Mouse (Mus musculus) lung, postnatal 36 days (tissue): ENCODE measurements around the gene Mrln.

Experiments
- DNase-seq: peaks from one replicate; pipeline ENCODE4 v3.0.0; 2022; ENCODE audit warnings: mixed read lengths

The Mrln gene

GRCm38 (mm10) chr10:70204505-70205399 is at the start of gene Mrln:
Gene Mrln (plus strand): TSS chr10:70204664.
- DNase-seq, result no peak

DNA sequence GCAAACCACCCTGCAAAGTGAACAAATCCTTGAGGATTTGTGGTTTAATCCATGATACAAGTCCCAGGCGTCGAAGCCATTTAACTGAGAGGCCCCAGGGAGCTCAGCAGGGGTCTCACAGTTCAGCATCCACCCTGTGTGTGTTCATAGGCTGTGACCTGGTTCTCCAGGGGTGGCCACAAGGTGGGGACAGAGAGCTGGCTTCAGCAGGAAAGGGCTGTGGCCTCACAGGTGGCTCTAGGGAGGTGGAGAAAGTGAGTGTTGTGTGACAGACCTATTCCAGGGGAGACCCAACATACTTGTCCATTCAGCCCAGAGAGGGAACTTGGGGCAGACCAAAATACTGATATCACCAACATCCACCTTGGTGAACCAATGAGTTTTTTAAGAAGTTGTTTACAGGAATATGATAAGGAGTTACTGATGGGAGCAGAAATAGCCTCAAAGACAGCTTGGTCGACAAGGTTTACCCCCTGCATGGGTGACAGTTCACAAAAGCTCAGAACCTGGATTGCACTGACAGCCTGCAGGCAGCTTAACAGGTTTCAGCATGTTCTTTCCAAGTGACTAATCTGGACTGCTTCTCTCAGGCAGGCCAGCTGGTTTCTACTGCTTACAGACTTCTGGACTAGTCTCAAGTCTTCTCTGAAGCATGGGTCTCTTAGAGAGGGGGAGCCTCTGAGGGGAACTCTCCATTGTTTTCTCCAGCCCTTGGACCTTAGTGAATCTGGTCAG is 47.9 kb upstream of the Mrln start:
- peak; percentile 50 for DNase-seq

DNA sequence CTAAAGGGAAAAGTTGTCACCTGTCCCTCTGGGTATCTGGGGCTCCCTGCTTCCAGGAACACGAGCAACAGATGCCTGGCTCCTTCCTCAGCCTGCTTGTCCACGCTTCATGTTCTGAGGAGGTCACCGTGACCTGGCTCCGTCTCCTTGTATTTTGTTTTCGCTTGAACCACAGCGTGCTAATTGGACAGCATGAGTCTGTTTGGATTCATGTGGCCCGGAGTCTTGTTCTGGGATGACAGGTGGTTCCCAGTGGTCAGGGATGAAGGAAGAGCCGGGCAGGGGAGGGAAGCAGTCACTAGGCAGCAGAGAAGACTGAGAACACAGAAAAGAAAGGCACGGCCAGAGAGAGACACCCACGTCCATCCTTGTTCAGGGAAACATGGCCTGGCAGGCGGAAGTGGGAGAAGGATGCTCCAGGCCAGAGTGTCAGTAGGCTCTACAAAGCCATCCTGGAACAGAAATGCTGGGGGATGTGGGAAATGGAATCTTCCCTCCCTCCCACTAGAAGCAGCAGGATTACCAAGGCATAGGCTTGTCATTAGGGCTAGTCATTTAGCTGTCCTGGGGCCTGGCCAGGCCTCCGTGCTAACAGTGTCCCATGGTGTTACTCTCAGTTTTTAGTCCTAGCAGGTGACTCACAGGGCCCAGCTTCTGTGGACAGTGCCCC is 44.7 kb upstream of the Mrln start:
- DNase-seq, result no peak

- no peak for DNase-seq
Observed at GRCm38 (mm10) chr10:70160811-70161210, 43.7 kb upstream of the Mrln start.

DNA sequence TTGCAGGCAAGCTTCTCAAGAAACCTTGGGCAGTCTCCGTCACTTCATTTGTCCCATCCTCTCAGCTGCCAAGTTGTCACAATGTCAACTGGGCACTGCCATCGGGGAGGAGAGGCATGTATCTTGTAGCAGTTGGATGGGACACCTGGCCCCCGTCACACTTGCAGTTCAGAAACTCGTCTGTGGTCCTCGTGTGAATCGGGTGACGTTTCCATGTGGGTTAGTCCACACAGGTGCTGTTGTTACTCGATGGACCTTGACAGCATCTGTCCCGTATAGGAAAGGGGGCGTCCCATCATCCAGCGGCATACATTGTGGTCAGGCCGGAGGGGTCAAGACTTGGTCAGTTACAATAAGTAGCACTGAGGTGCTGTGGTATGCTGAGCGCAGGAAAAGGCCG is 43.0 kb upstream of the Mrln start:
- DNase-seq, result no peak

DNA sequence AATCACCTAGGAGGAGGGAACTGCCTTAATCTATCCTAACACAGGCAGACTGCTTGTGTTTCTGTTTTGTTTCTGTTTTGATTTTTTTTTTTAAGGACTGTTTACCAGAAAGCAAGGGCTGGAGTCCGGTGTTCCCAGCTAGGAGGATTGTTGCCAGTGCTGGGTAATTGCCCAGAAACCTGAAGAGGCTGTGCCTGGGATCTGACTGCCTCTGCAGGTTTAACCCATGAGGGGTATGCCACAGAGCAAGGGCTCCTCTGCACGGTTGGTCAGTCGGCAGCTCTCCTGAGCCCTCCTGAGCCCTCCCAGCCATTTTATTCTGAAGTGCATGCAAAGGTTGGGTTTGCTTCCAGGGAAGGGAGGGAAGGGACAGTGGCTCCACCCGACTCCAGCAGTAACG is 40.8 kb upstream of the Mrln start:
- peak; percentile 34 for DNase-seq

GRCm38 (mm10) chr10:70165877-70166276 is 38.6 kb upstream of the Mrln start:
- DNase-seq, result peak; percentile 30

- peak; percentile 51 for DNase-seq
Observed at GRCm38 (mm10) chr10:70166427-70166826, 38.0 kb upstream of the Mrln start.

DNA sequence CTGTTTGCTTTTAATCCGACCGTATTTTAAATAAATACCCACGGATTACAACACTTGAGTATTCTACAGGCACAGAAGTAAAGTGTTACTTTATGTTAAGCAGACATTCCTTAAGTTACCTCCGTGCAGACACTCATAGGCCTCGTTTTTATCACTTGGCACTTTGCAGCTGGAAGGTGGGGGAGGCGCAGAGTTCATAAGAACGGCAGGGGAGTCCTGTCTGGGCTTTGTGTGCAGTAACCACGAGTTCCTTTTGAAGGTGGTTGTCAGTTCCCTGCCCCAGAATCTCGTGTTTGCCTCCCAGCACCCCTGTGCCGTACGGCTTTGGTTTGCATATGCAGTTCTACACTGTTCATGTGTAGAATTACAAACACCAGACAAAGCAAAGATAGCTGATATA is 36.8 kb upstream of the Mrln start:
- DNase-seq, result no peak

- DNase-seq, result no peak
Observed at GRCm38 (mm10) chr10:70168396-70168795, 36.1 kb upstream of the Mrln start.

DNA sequence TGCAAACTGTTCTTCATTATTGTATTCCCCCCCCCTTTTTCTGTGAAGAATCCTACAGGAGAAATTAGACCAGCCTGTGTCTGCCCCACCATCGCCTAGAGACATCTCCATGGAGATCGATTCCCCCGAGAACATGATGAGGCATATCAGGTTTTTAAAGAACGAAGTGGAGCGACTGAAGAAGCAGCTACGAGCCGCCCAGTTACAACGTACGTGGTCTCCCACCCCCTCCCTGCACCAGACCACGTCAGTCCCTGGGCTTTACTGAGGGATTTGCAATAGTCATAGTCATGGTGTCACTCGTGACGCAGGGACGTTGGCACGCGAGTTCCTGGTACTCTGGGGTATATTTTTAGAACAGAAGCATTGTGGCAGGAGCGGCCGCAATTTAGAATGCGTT is 35.4 kb upstream of the Mrln start:
- DNase-seq, result no peak

- peak; percentile 86 for DNase-seq
Observed at GRCm38 (mm10) chr10:70173314-70173713, 31.1 kb upstream of the Mrln start.

DNA sequence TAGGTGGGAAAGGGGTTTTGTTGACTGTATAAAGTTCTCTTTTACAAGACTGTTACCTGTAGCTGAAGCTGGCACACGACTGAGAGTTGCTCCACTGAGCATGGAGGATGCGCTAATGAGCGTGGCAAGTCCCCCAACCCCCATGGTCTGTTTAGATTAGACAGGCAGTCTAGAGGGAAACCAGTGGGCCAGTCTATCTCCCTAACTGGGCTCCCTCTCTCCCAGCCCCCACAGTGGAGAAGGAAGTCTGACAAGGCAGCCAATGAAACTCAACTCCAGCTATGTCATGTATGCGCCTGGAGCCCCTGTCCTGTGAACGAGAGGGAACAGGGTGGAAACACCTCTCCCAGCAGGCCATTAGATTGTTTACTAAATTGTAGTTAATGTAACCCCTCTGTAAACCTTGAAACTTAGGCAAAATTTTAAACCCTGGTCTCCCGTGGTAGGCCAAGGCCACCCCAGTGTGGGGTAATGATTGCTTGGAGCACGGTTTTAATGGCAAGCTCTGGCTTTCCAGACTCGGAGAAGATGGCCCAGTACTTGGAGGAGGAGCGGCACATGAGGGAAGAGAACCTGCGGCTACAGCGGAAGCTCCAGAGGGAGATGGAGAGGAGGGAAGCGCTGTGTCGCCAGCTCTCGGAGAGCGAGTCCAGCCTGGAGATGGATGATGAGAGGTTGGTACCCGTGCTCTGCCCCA is 29.8 kb upstream of the Mrln start:
- no peak for DNase-seq

DNA sequence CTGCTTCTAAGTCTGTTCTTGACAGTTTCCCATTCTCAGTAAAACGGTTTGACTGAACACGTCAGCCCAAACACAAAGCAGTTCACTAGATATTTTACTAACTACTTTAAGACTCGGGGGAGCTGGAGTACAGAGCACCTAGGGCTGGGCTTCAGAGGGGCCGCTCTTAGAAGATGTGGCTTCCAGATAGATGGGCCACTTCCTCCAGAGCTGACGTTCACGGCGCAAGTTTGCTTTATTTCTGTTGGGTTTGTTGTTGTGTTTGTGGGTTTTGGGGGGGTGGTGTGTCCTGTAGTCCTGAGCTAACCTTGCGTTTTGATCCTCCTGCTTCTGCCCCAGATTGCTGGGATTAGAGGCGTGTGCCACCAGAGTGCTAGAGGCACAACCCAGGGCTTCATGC is 23.7 kb upstream of the Mrln start:
- no peak for DNase-seq

- peak; percentile 67 for DNase-seq
Observed at GRCm38 (mm10) chr10:70181279-70181972, 23.0 kb upstream of the Mrln start.

DNA sequence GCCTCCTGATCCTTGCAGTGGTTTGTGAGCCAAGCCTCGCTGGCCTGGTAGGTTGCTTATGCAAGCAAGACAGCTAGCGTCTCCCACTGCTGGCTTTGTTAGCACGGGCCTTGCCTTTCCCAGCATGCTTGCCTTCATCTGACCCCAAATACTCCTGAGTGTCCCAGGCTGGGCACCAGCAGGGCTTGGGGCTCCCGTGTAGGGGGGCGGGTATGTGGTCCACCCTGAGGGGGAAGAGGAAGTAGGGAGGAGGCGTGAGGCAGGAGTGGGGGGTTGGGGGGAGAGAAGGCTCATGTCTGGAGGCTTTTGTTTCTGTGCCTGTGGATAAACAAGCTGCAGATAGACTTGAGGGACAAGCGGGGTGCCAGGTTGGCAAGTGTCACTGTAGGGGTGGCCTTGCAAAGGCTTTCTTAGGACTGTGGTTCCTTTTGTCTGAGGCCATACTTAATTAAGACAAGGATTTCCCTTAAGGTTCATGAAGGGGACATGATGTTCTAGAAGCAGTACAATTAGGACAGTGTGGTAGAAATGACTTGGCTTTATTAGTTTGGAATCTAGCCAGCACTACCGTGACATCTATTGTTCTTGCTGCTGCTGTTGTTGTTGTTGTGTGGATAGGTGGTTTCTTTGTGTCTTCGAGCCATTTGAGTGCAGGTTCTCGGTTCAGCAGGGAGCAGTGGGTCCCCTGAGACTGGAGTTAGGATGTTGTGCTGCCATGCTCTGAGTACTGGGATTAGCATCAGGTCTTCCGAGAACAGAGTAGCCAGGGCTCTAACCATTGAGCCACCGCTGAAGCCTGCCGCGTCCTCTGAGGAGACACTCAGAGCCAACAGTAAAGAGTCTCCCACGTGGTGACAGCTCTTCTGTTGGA is 21.0 kb upstream of the Mrln start:
- DNase-seq, result peak; percentile 73

- DNase-seq, result peak; percentile 62
Observed at GRCm38 (mm10) chr10:70186136-70186535, 18.3 kb upstream of the Mrln start.

DNA sequence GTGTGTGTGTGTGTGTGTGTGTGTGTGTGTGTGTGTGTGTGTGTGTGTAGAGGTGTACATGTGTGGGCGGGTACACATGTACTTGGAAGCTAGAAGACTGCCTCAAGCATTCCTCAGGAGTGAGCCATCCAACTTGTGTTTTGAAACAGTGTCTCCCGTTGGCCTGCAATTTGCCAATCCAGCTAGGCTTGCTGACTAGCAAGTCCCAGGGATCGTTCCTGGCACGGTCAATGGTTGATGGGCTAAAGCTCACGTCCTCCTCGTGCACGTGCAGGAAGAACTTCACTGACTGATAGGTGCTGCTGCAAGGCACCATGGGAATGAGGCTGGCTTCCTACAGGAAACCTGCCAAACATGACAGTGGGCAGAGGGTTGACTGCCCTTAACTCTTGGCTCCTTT is 17.9 kb upstream of the Mrln start:
- no peak for DNase-seq

- no peak for DNase-seq
Observed at GRCm38 (mm10) chr10:70189864-70190263, 14.6 kb upstream of the Mrln start.

- no peak for DNase-seq
Observed at GRCm38 (mm10) chr10:70194283-70194682, 10.2 kb upstream of the Mrln start.

DNA sequence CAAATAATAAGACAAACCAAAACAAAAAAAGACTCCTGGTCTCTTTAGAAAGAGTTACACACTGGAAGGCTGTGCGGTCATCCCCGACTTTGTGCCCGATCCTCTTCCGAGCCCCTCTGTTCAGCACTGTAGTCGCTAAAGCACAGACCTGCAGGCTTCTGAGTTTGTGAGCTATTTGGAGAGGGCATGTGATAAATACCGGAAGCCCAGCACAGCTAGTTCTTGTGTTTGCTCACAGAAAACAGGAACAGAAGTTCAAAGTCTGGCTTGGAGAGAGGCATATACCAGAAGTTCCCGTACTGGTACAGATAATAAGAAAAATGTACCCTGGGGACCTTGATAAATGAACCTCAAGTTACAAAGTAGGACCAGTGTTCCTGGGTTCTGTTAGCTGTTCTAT is 9.2 kb upstream of the Mrln start:
- peak; percentile 43 for DNase-seq
